Mouse (Mus musculus) gastrocnemius, postnatal 4 days (tissue): ENCODE results near the gene Gatm. TPM values are rescaled to one million over a fixed set of nuclear protein-coding genes. Genes with fewer than 3 reads are reported as not detected.

Source experiments
- DNase-seq, 2 experiments: peaks; one replicate each; pipeline ENCODE4 v3.0.0; 2021 to 2022; ENCODE audit warnings: low spot score in 2 of 2, mixed read lengths in 2 of 2
- total RNA-seq, 2 experiments: library from RNA; stranded (reverse); gene quantifications; 2 replicates each; pipeline ENCODE4 v1.2.3; 2021

Gene Gatm
- total RNA-seq, 2 experiments from 2014 or later = 282 to 422 TPM

GRCm38 (mm10) chr2:122616237-122616636, 5.1 kb upstream of the Gatm start:
- DNase-seq = no peak

- no peak for DNase-seq
These were observed 511 bp upstream of the Gatm start for GRCm38 (mm10) chr2:122611654-122611973.

- DNase-seq = no peak
These were observed 2.3 kb downstream of the Gatm start for GRCm38 (mm10) chr2:122608820-122609219.

GRCm38 (mm10) chr2:122605829-122606228, 5.3 kb downstream of the Gatm start:
- DNase-seq = no peak

GRCm38 (mm10) chr2:122601354-122601753, 9.7 kb downstream of the Gatm start:
- no peak for DNase-seq

- no peak for DNase-seq
These were observed 11.4 kb downstream of the Gatm start for GRCm38 (mm10) chr2:122599736-122600135.

- no peak for DNase-seq
These were observed 15.6 kb downstream of the Gatm start for GRCm38 (mm10) chr2:122595461-122595860.

- DNase-seq = no peak
These were observed 19.9 kb downstream of the Gatm start for GRCm38 (mm10) chr2:122591213-122591612.

GRCm38 (mm10) chr2:122590351-122590750, 20.8 kb downstream of the Gatm start:
- DNase-seq = no peak

- DNase-seq = no peak
These were observed 23.1 kb downstream of the Gatm start for GRCm38 (mm10) chr2:122587861-122588519.

GRCm38 (mm10) chr2:122586258-122586657, 24.8 kb downstream of the Gatm start:
- DNase-seq = no peak

GRCm38 (mm10) chr2:122582324-122582723, 28.8 kb downstream of the Gatm start:
- DNase-seq = no peak

- no peak for DNase-seq
These were observed 29.6 kb downstream of the Gatm start for GRCm38 (mm10) chr2:122581361-122582017.

GRCm38 (mm10) chr2:122580426-122580825, 30.7 kb downstream of the Gatm start:
- DNase-seq = no peak

- DNase-seq = no peak
These were observed 33.8 kb downstream of the Gatm start for GRCm38 (mm10) chr2:122577316-122577715.

- DNase-seq = no peak
These were observed 34.8 kb downstream of the Gatm start for GRCm38 (mm10) chr2:122576295-122576694.

GRCm38 (mm10) chr2:122575470-122575869, 35.6 kb downstream of the Gatm start:
- DNase-seq = no peak

- DNase-seq = no peak
These were observed 38.7 kb downstream of the Gatm start for GRCm38 (mm10) chr2:122572438-122572837.

- DNase-seq = no peak
These were observed 39.8 kb downstream of the Gatm start for GRCm38 (mm10) chr2:122571326-122571725.

- no peak for DNase-seq
These were observed 40.7 kb downstream of the Gatm start for GRCm38 (mm10) chr2:122570430-122570829.

GRCm38 (mm10) chr2:122569439-122569838, 41.7 kb downstream of the Gatm start:
- DNase-seq = peak; percentile 40 to 56

GRCm38 (mm10) chr2:122562251-122562650, 48.9 kb downstream of the Gatm start:
- DNase-seq = no peak

GRCm38 (mm10) chr2:122561221-122561620, 49.9 kb downstream of the Gatm start:
- DNase-seq = no peak
